Mouse (Mus musculus) E14TG2a.4 (cell line): ENCODE results near the gene Hdac11.
A peak's percentile ranks its signal among the peaks of the same experiment; 100 is the strongest.

Experiments used
- H3K27me3 ChIP-seq: 2 replicates; pipeline ENCODE4 v1.6.1; 2014; ENCODE audit warnings: low read length, control low read depth; ENCODE audit not compliant: insufficient read depth
- H3K36me3 ChIP-seq: 2 replicates; pipeline ENCODE4 v1.6.1; 2014; ENCODE audit warnings: low read length, control low read depth; ENCODE audit not compliant: insufficient read depth
- H3K4me1 ChIP-seq: replicated peaks from 2 replicates; pipeline ENCODE4 v1.6.1; 2014; ENCODE audit warnings: low read depth, low read length, control low read depth
- H3K4me3 ChIP-seq: replicated peaks from 2 replicates; pipeline ENCODE4 v1.5.1; 2014; ENCODE audit warnings: mild to moderate bottlenecking, low read length
- H3K9me3 ChIP-seq: 2 replicates; pipeline ENCODE4 v1.6.1; 2014; ENCODE audit warnings: low read length, control low read depth
- CTCF ChIP-seq: conservative IDR thresholded peaks from 2 replicates; pipeline ENCODE4 v1.5.1; 2014; ENCODE audit warnings: low read length
- NANOG ChIP-seq: IDR thresholded peaks from 2 replicates; pipeline ENCODE4 v1.6.1; 2014; ENCODE audit warnings: borderline replicate concordance, low read length, mixed read lengths
- POU5F1 ChIP-seq: IDR thresholded peaks from 2 replicates; pipeline ENCODE4 v1.6.1; 2014; ENCODE audit warnings: low read length, borderline replicate concordance

The Hdac11 gene

GRCm38 (mm10) chr6:91169129-91169528 lies 12.7 kb downstream of the Hdac11 start:
- TF ChIP-seq CTCF (no peak), NANOG (no peak), POU5F1 (no peak)
- no peaks in the 10 kb centered on the region for H3K36me3 ChIP-seq
- H3K9me3 ChIP-seq, result no peaks in the 10 kb centered on the region
- H3K27me3 ChIP-seq, result no peaks in the 10 kb centered on the region
- no peak overlapping the region for H3K4me3 ChIP-seq
- H3K4me1 ChIP-seq, result peaks cover 3% of the 10 kb centered on the region; the same call in 1 of the 2 replicates

DNA sequence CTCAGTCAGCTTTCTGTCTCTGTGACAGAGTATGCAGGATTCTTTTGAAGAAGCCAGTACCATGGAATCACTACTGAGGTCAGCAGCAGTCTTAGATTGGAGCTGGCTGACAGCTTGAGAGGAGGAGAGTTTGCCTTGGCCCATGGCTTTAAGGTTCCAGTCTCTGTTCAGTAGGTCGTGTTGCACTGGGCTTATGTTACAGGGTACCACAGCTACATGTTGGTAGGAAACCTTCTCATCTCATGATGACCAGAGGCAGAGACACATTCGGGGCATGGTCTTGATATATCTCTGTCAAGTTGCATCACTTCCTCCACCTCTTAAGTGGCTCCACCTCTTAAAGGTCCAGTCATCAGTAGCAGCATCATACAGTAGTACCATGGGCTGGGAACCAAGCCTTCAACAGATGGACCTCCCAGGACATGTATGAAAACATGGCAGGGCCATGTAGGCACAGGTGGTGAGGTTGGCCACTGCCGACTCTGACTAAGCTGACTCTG lies 15.0 kb downstream of the Hdac11 start:
- Histone ChIP-seq H3K27me3 (0 out of 2 replicates have a peak, but pooled peaks cover 2% of the 10 kb centered on the region), H3K4me1 (peaks cover 3% of the 10 kb centered on the region; the same call in 1 of the 2 replicates), H3K4me3 (no peak overlapping the region), H3K9me3 (no peaks in the 10 kb centered on the region), H3K36me3 (no peaks in the 10 kb centered on the region)
- TF ChIP-seq CTCF (no peak), POU5F1 (no peak), NANOG (no peak)

- H3K27me3 ChIP-seq, result 0 out of 2 replicates have a peak, but pooled peaks cover 4% of the 10 kb centered on the region
- no peak overlapping the region for H3K4me3 ChIP-seq
- peaks cover 3% of the 10 kb centered on the region; the same call in 1 of the 2 replicates for H3K4me1 ChIP-seq
- TF ChIP-seq NANOG (no peak), CTCF (no peak)
- no peaks in the 10 kb centered on the region for H3K36me3 ChIP-seq
- no peaks in the 10 kb centered on the region for H3K9me3 ChIP-seq
Observed at GRCm38 (mm10) chr6:91172381-91172780, 15.9 kb downstream of the Hdac11 start.

- Histone ChIP-seq H3K27me3 (0 out of 2 replicates have a peak, but pooled peaks cover 4% of the 10 kb centered on the region), H3K9me3 (no peaks in the 10 kb centered on the region), H3K4me3 (no peak overlapping the region), H3K4me1 (peaks cover 3% of the 10 kb centered on the region; the same call in 1 of the 2 replicates), H3K36me3 (no peaks in the 10 kb centered on the region)
- TF ChIP-seq CTCF, result peak; percentile 51
- TF ChIP-seq NANOG, result no peak
Observed at GRCm38 (mm10) chr6:91173221-91173880, 16.9 kb downstream of the Hdac11 start.

DNA sequence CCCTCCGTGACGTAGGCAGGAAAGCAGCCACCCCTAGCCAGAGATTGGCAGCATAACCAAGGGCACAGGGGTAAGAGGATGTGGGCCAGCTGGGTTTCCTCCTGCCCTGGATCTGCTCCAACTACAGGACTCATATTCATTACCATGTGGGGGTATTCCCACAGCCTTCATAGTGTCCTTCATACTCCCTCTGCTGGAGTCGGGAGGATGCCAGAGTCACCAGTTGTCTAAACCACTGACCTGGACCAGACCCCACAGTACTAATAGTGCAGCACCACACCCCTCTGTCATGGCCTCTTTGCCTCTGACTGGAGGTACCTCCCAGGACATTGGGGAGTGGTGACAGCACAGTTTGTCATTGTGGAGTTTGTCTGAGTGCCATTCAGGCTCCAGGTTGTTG lies 17.7 kb downstream of the Hdac11 start:
- Histone ChIP-seq H3K4me1 (peaks cover 4% of the 10 kb centered on the region; the same call in 1 of the 2 replicates), H3K9me3 (no peaks in the 10 kb centered on the region), H3K4me3 (no peak overlapping the region), H3K36me3 (no peaks in the 10 kb centered on the region), H3K27me3 (0 out of 2 replicates have a peak, but pooled peaks cover 4% of the 10 kb centered on the region)
- TF ChIP-seq NANOG, result no peak
- no peak for TF ChIP-seq CTCF
- no peak for TF ChIP-seq POU5F1

DNA sequence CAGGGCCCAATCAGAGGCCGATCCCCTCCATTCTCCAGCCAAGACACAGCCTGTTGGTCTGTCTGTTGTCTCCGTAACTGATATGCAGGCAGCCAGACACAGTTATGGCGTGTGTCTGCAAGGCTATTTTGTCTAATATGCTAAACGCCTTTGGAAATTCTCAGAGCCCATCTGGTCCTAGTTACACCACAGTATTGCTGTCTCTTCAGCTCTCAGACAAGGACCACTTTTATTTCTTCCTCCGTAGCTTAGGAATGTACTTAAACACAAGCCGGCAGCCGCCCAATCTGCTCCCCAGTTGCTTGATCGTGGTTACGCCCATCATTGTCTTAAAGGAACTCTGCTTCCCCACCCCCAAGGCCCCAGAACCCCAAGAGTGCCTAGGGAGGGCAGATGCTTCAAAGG lies 24.3 kb downstream of the Hdac11 start:
- Histone ChIP-seq H3K27me3 (peaks cover 8% of the 10 kb centered on the region; the same call in 1 of the 2 replicates), H3K36me3 (no peaks in the 10 kb centered on the region), H3K4me3 (peak overlapping the region; percentile 35), H3K9me3 (no peaks in the 10 kb centered on the region), H3K4me1 (peaks cover 26% of the 10 kb centered on the region)
- TF ChIP-seq NANOG, result no peak
- no peak for TF ChIP-seq POU5F1
- no peak for TF ChIP-seq CTCF

DNA sequence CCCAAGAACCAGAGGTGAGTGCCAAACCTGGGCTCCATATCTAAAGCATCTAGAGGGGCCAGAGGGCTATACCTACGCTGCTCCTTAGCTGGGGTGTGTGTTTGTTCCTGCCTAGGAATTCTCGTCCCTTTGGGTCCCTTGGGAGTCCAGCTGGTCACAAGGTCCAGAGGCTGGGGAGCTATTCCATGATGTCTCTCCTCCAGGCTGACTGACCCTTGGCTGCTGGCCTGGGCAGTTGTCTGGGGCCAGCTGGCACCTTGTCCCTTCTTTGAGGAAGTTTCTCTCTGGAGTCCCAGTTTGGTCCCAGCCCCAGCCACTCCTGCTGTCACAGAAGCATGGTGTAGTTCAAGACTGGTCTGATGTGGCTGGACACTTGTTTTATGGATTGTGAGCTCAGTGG lies 24.9 kb downstream of the Hdac11 start:
- no peaks in the 10 kb centered on the region for H3K36me3 ChIP-seq
- no peaks in the 10 kb centered on the region for H3K9me3 ChIP-seq
- H3K27me3 ChIP-seq, result peaks cover 8% of the 10 kb centered on the region; the same call in 1 of the 2 replicates
- H3K4me1 ChIP-seq, result peaks cover 29% of the 10 kb centered on the region
- TF ChIP-seq CTCF, result no peak
- TF ChIP-seq POU5F1, result no peak
- no peak for TF ChIP-seq NANOG
- no peak overlapping the region for H3K4me3 ChIP-seq

- Histone ChIP-seq H3K4me1 (peaks cover 29% of the 10 kb centered on the region), H3K4me3 (no peak overlapping the region), H3K9me3 (no peaks in the 10 kb centered on the region), H3K36me3 (no peaks in the 10 kb centered on the region), H3K27me3 (peaks cover 9% of the 10 kb centered on the region)
- TF ChIP-seq NANOG (no peak), POU5F1 (no peak), CTCF (no peak)
Observed at GRCm38 (mm10) chr6:91182075-91182490, 25.6 kb downstream of the Hdac11 start.

DNA sequence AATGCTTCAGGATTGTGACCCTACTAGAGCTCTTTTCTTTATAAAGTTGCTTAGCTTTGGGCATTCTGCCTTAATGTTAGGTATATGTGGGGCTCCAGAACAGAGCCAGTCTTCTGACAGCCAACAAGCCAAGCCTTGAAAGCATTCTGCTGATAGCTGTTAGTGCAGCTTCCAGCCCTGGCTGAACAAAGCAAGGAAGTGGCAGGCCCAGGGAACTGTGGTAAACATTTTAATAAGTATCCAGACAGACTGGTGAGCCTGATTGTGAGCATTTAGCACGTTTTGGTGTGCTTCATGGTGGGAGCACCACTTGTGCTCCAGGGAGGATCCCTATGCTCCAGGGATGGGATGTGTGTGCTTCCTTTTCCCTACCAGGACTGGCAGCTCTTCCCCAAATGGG lies 26.6 kb downstream of the Hdac11 start:
- H3K4me1 ChIP-seq, result peaks cover 29% of the 10 kb centered on the region
- no peak overlapping the region for H3K4me3 ChIP-seq
- H3K9me3 ChIP-seq, result no peaks in the 10 kb centered on the region
- no peaks in the 10 kb centered on the region for H3K36me3 ChIP-seq
- TF ChIP-seq POU5F1 (no peak), NANOG (no peak), CTCF (no peak)
- H3K27me3 ChIP-seq, result peaks cover 18% of the 10 kb centered on the region
